Mouse (Mus musculus): ENCODE measurements around the gene Npdc1.
"Not testable (repeated sequence)": the region's sequence is repeated elsewhere in the genome, so short reads cannot be mapped to it uniquely, and the experiment has no call there.

Npdc1 gene

GRCm38 (mm10) chr2:25395721-25396596 lies 3.2 kb upstream of the Npdc1 start, which contains the start of gene Entpd2:
TSS of gene Entpd2 (plus strand) at chr2:25395874.
- DNase-seq (ENCODE audit: low spot score in 2 of 2): no peak

- no peak for DNase-seq (ENCODE audit: low spot score in 2 of 2)
Observed at GRCm38 (mm10) chr2:25396597-25396983, 2.6 kb upstream of the Npdc1 start.

- DNase-seq (ENCODE audit: low spot score in 2 of 2): no peak
Observed at GRCm38 (mm10) chr2:25397010-25397409, 2.1 kb upstream of the Npdc1 start.

- no peak for DNase-seq (ENCODE audit: low spot score in 2 of 2)
Observed at GRCm38 (mm10) chr2:25398065-25398464, 1.1 kb upstream of the Npdc1 start.

- DNase-seq (ENCODE audit: low spot score in 2 of 2): no peak
Observed at GRCm38 (mm10) chr2:25400291-25400690, 1.1 kb downstream of the Npdc1 start.

GRCm38 (mm10) chr2:25400764-25401163 lies 1.6 kb downstream of the Npdc1 start:
- no peak for DNase-seq (ENCODE audit: low spot score in 2 of 2)

GRCm38 (mm10) chr2:25402377-25402971 lies 3.3 kb downstream of the Npdc1 start:
- peak; percentile 63 to 76 for DNase-seq (ENCODE audit: low spot score in 2 of 2)

GRCm38 (mm10) chr2:25402972-25403601 lies 3.9 kb downstream of the Npdc1 start:
- peak in 1 of 2 experiments; percentile 16 for DNase-seq (ENCODE audit: low spot score in 2 of 2)

GRCm38 (mm10) chr2:25403994-25404393 lies 4.8 kb downstream of the Npdc1 start:
- DNase-seq (ENCODE audit: low spot score in 2 of 2): no peak

GRCm38 (mm10) chr2:25408908-25409307 lies 9.8 kb downstream of the Npdc1 start:
- no peak for DNase-seq (ENCODE audit: low spot score in 2 of 2)

- DNase-seq (ENCODE audit: low spot score in 2 of 2): not testable (repeated sequence)
Observed at GRCm38 (mm10) chr2:25413436-25413835, 14.3 kb downstream of the Npdc1 start.

GRCm38 (mm10) chr2:25417426-25417825 lies 18.3 kb downstream of the Npdc1 start:
- no peak for DNase-seq (ENCODE audit: low spot score in 2 of 2)

- DNase-seq (ENCODE audit: low spot score in 2 of 2): peak; percentile 24 to 53
Observed at GRCm38 (mm10) chr2:25421896-25422295, 22.7 kb downstream of the Npdc1 start.

GRCm38 (mm10) chr2:25422587-25423410 lies 23.6 kb downstream of the Npdc1 start, which contains the start of gene Fut7:
TSS of gene Fut7 (plus strand) at chr2:25423267.
- peak; percentile 44 to 55 for DNase-seq (ENCODE audit: low spot score in 2 of 2)

GRCm38 (mm10) chr2:25423626-25424025 lies 24.5 kb downstream of the Npdc1 start:
- DNase-seq (ENCODE audit: low spot score in 2 of 2): no peak

- no peak for DNase-seq (ENCODE audit: low spot score in 2 of 2)
Observed at GRCm38 (mm10) chr2:25425481-25425880, 26.3 kb downstream of the Npdc1 start.

- peak; percentile 69 to 75 for DNase-seq (ENCODE audit: low spot score in 2 of 2)
Observed at GRCm38 (mm10) chr2:25426721-25427191, 27.6 kb downstream of the Npdc1 start.

GRCm38 (mm10) chr2:25427256-25427655 lies 28.1 kb downstream of the Npdc1 start:
- DNase-seq (ENCODE audit: low spot score in 2 of 2): no peak

GRCm38 (mm10) chr2:25428442-25429236 lies 29.5 kb downstream of the Npdc1 start, which contains the start of gene Abca2:
TSS of gene Abca2 (plus strand) at chr2:25428703.
- peak; percentile 94 for DNase-seq (ENCODE audit: low spot score in 2 of 2)

GRCm38 (mm10) chr2:25429435-25430180 lies 30.5 kb downstream of the Npdc1 start:
- DNase-seq (ENCODE audit: low spot score in 2 of 2): no peak
